In the genomic region with DNA sequence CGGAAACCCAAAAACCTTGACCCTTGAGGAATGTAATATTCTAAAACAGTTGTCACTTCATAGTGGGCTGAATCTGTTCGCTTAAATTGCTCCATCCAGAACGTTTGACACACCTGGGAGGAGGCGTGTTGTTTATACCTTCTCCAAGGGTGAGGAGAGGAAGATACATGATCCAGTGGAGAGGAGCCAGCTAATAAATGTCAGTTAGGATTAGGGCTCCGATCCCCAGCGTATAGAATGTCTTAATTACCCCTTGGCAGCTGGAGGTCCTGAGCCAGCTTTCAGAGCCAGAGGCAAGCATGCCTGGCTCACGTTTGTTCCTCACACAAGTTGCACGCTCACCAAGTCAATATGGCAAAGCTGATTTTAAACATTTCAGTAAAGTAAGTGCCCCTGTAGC, we compare ENCODE assay signal across 16 mouse cellular contexts.
DNase-seq lines count a peak whose midpoint lies in the region; ATAC-seq and TF ChIP-seq lines count a peak whose summit lies in the region.
"Had no signal": no experiment of that assay in that cellular context is flagged by ENCODE, and none has a peak within 500 bp of the region (broad histone marks: within the 10 kb centered on the region; RNA-seq: fewer than 3 reads in every experiment).

No protein-coding gene starts in this region.

- no peaks in the 10 kb centered on the region for H3K9me3 ChIP-seq in midbrain, embryonic 15.5 days
- H3K9me3 ChIP-seq: heart, embryonic 13.5 days; hindbrain, embryonic 10.5 days; neural tube, embryonic 12.5 days had no signal

- WGBS in midbrain, embryonic 15.5 days: 14% methylated on average over 8 of the region's 8 CpGs

- H3K36me3 ChIP-seq in midbrain, embryonic 15.5 days (replicated peaks): no peaks in the 10 kb centered on the region
- H3K36me3 ChIP-seq: heart, embryonic 13.5 days; hindbrain, embryonic 10.5 days; neural tube, embryonic 12.5 days had no signal

- H3K9ac ChIP-seq in midbrain, embryonic 15.5 days: no peak overlapping the region
- H3K9ac ChIP-seq: heart, embryonic 13.5 days; neural tube, embryonic 12.5 days had no signal

- TF ChIP-seq CTCF in gastrocnemius, adult 2 months (IDR thresholded peaks at IDR 0.05): no peak

- peak; percentile 37 for DNase-seq in gastrocnemius, adult 2 months
- no peak for DNase-seq in gastrocnemius, adult 8-10 months (ENCODE audit: low spot score in 2 of 2)
- peak; percentile 43 for DNase-seq in embryo, embryonic 10.5 days (ENCODE audit: low spot score)
- DNase-seq in fat pad, adult 2 months (ENCODE audit: extremely low read depth, low read depth, low spot score): peak; percentile 55
- DNase-seq in left cerebral cortex, adult 8-10 months (ENCODE audit: low spot score in 2 of 2): no peak
- DNase-seq: cerebellum, adult 18-20 months; kidney, adult 2 months; layer of hippocampus, adult 9-11 months; left cerebral cortex, postnatal 4 days; lung, adult 18-20 months had no signal

- no peak overlapping the region for H3K4me3 ChIP-seq in gastrocnemius, adult 2 months
- no peak overlapping the region for H3K4me3 ChIP-seq in midbrain, embryonic 15.5 days
- H3K4me3 ChIP-seq: heart, embryonic 13.5 days; hindbrain, embryonic 10.5 days; neural tube, embryonic 12.5 days had no signal

- H3K4me1 ChIP-seq in midbrain, embryonic 15.5 days: peaks cover 6% of the 10 kb centered on the region
- H3K4me1 ChIP-seq: heart, embryonic 13.5 days; hindbrain, embryonic 10.5 days; neural tube, embryonic 12.5 days had no signal

- intact Hi-C loops in gastrocnemius, adult 2 months (cut with DNase I): no loop called here

- H3K4me2 ChIP-seq in midbrain, embryonic 15.5 days: no peak overlapping the region
- H3K4me2 ChIP-seq: heart, embryonic 13.5 days; neural tube, embryonic 12.5 days had no signal

- ATAC-seq in midbrain, embryonic 15.5 days (replicated peaks): peak; percentile 85
- ATAC-seq in CD4-positive, CD25-positive, alpha-beta regulatory T cell, adult 4 months: no peak
- ATAC-seq in monocyte, adult 5-6 weeks (replicated peaks; ENCODE audit: insufficient number of reproducible peaks, low FRiP score, low TSS enrichment, poor library complexity, severe bottlenecking): no peak

- no peak overlapping the region for H3K27ac ChIP-seq in gastrocnemius, adult 2 months
- no peak overlapping the region for H3K27ac ChIP-seq in midbrain, embryonic 15.5 days
- H3K27ac ChIP-seq: heart, embryonic 13.5 days; hindbrain, embryonic 10.5 days; neural tube, embryonic 12.5 days had no signal

- no peaks in the 10 kb centered on the region for H3K27me3 ChIP-seq in midbrain, embryonic 15.5 days (replicated peaks)
- H3K27me3 ChIP-seq: heart, embryonic 13.5 days; neural tube, embryonic 12.5 days had no signal

Comparison
In these comparisons a context has a peak if more than half of its experiments do, and no peak if none do; other contexts are left out.
1. DNase-seq: peak in gastrocnemius, adult 2 months (single experiment), embryo, embryonic 10.5 days (single experiment) and fat pad, adult 2 months (single experiment); none in gastrocnemius, adult 8-10 months (0 of 2) and left cerebral cortex, adult 8-10 months (0 of 2).